Mouse (Mus musculus) ES-Bruce4 (cell line): ENCODE measurements at regions not wholly inside any gene's neighbourhood (a gene's known extent, or its start where the extent isn't known, plus 50 kb on each side); places are given as distances from the start of the nearest gene placed in this dataset.

ENCODE experiments used
- CTCF ChIP-seq: IDR thresholded peaks from one replicate; pipeline ENCODE4 v1.8.1; 2011; ENCODE audit warnings: low read depth, low read length
- EP300 ChIP-seq: IDR thresholded peaks from 2 replicates; pipeline ENCODE4 v1.6.1; 2011; ENCODE audit warnings: low read depth, low read length; ENCODE audit not compliant: insufficient read depth
- POLR2A ChIP-seq: IDR thresholded peaks from one replicate; pipeline ENCODE4 v1.8.1; 2011; ENCODE audit warnings: low read length; ENCODE audit not compliant: insufficient read depth

DNA sequence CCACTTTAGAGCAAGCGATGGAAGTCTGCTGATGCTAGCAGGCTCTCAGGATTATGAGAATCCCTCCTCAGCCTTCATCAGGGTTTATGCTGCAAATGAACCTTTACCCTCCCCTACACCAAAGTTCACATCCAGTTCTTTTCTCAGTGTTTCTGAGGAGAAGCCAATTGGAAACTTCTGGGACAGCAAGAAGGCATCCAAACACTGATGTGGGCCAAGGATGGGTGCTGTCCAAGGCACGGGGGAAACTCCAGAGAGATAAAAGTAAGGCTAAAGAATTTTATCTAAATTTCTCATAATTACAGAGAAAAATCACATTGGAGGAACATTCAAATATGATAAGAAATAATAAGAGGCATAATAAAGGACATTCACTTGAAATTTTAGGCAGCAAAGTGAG, 555.0 kb downstream of the Tns3 start:
- no peak for TF ChIP-seq POLR2A
- no peak for TF ChIP-seq CTCF
- TF ChIP-seq EP300: no peak
